Mouse (Mus musculus) gastrocnemius, postnatal 36 days (tissue): ENCODE measurements at regions not wholly inside any gene's neighbourhood (a gene's known extent, or its start where the extent isn't known, plus 50 kb on each side); places are given as distances from the start of the nearest gene placed in this dataset.

ENCODE experiments used
- DNase-seq, 2 experiments: peaks; one replicate each; pipeline ENCODE4 v3.0.0; 2022
- intact Hi-C: fragments of 180-260 bp; cut with DNase I; formaldehyde crosslinking; loops from one replicate; pipeline ENCODE4 v1.15.1; 2025

- no peak for DNase-seq
- intact Hi-C loops: no loop called here
These were observed 498.3 kb upstream of the Mki67 start for GRCm38 (mm10) chr7:136214415-136214814.

DNA sequence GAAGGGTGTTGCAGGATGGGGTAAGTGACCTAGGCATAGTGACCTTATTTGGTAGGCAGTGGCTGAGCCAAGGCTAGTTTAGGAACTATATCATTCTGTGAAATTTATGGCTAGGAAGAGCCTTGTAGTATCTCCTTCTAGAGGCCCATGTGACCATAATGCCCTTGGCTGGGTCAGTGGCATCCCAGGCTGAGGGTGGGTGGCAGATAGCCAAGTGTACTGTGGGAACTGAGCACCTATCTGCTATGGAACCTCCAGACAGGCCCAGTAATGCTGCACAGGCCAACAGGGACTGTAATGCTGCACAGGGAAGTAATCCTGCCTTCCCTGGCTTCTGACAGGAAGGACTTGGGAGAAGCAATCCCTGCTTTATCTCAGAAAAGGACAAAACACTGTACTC is 500.6 kb upstream of the Mki67 start:
- intact Hi-C loops: no loop called here
- no peak for DNase-seq

GRCm38 (mm10) chr7:136219564-136220244 is 503.5 kb upstream of the Mki67 start:
- intact Hi-C loops: no loop called here
- no peak for DNase-seq

- DNase-seq: no peak
- intact Hi-C loops: no loop called here
These were observed 504.3 kb upstream of the Mki67 start for GRCm38 (mm10) chr7:136220245-136221167.

DNA sequence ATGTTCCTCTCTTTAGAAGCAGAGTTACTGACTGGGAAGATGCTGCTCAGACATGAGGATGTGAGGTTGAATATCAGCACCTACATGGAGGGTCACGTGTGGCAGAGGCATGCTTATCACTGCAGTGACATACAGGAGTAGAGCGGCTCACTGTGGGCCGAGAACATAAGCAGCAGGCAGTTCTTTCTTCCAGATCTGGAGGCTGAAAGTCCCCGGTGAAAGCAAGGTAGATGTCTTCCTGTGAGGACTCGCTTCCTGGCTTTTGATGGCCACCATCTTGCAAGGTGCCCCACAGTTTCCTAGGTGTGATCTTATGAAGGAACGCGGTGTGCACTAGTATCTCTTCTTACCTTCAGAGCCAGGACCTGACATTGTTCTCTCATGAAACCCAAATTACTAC is 505.5 kb upstream of the Mki67 start:
- intact Hi-C loops: no loop called here
- DNase-seq: no peak

GRCm38 (mm10) chr7:136226031-136226430 is 509.9 kb upstream of the Mki67 start:
- no peak for DNase-seq
- intact Hi-C loops: no loop called here

GRCm38 (mm10) chr7:136228331-136228730 is 512.2 kb upstream of the Mki67 start:
- intact Hi-C loops: no loop called here

DNA sequence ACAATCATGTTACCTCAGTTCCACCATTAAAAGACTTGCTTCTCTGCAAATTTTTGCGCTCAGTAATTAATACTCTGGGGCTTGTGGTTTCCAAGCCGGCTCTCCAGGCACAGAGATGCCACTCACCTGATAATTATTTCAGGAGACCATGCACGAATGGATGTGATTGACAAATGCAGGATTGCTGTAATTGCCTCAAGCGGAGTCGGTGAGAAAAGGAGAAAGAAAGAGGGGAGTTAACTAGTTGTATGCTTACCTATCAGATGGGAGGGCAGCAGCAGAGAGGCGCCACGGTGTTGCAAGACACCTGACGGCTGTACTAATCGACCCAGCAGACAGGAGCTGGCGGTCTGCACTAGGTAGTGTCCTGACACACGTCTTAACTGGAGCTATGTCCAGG is 513.4 kb upstream of the Mki67 start:
- intact Hi-C loops: no loop called here
- DNase-seq: no peak

More at GRCm38 (mm10) chr7:136228331-136228730, 512.2 kb upstream of the Mki67 start:
- no peak for DNase-seq

GRCm38 (mm10) chr7:136232177-136232576 is 516.0 kb upstream of the Mki67 start:
- intact Hi-C loops: no loop called here
- no peak for DNase-seq

DNA sequence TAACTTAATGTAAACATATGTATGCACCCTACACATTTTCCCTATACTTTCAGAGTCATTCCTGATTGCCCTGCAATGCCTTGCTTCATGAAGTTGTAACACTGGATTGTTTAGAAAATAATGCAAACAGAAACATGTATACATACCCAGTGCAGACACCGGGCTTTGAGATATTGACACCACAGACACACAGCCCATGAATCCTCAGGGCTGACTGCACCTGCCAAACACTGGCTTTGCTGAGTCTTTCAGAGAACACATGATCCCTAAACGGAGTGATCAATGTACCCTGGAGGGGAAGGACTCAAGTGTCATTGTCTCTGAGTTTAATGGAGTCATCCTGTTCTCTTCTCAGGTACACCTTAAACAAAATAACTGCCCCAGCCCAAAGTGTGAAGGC is 519.4 kb upstream of the Mki67 start:
- intact Hi-C loops: no loop called here
- DNase-seq: no peak

- intact Hi-C loops: no loop called here
- no peak for DNase-seq
These were observed 520.2 kb upstream of the Mki67 start for GRCm38 (mm10) chr7:136236391-136236790.

DNA sequence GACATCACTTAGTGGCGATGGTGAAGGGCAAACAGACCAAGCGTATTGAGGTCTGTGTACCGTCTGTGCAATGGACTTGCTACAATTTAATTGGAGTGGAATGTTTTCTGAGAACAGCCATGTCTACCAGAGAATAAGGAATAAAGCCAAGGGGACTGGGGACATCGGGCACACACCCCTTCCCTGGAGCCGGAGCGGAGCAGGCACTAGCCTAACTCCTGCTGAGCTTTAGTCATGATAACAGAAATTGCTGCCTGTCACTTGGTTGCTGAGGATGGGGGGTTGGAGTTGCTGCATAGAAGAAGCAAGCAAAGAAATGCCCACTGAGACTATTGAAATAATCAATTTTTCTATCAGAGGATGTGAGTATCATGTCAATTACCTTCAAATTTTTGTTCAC is 549.5 kb upstream of the Mki67 start:
- DNase-seq: no peak
- intact Hi-C loops: no loop called here

GRCm38 (mm10) chr7:136267716-136268489 is 551.7 kb upstream of the Mki67 start:
- intact Hi-C loops: no loop called here
- no peak for DNase-seq

DNA sequence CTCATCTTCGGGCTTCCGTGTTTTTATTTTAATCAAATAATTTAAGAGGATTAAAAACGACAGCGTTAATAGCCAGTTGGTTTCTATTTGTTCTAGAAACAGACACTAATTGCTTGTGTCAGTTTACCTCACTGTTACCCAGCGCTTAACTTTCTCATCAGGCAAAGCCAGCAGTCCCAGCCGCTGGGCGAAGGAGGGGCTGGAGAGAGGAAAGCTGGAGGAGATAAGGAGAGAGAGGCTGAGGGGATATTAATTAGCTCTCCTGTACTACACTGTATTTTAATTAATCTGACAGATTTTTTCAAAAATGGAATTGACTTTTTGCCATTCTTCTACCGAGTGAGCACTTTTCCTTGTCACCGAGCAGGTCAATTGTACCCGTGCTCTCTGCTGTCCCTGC is 559.5 kb upstream of the Mki67 start:
- intact Hi-C loops: no loop called here
- no peak for DNase-seq

DNA sequence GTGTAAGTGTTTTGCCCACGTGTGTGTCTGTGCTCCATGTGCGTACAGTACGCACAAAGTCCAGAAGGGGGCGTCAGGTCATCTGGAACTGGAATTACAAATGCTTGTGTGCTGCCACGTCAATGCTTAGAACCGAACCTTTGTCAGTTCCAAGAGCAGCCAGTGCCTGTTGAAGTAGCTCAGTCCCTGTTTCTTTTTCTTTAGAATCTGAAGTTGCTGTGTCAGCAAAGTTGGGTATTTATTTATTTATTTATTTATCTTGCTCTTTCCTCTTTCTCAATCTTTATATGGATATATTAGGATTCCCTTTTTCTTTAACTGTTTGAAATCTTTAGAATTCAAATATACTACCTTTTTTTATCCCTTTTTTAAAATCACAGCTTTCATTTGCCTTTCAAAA is 567.6 kb upstream of the Mki67 start:
- intact Hi-C loops: no loop called here
- DNase-seq: no peak

DNA sequence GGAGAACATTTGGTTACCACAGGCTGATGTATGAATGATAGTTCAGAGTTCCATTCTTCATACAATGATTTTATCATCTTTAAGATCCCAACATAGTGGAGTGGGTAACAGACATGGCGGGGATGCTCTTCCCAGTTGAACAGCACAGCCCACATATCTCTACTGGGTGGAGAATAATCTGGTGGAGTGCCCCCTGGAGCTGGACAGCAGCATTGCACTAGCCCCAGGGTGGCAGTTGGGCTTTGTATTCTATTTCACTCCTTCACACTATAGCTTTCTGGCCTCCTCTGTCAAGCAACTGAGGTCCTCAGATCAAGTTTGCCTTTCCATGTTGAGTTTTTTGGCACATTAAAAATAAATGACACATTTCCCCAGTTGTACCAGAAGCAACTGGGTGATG is 569.4 kb upstream of the Mki67 start:
- intact Hi-C loops: no loop called here
- no peak for DNase-seq

- no peak for DNase-seq
- intact Hi-C loops: loop anchor here (10.0 kb wide), 1 partner anchor 1031 kb away; no protein-coding TSS in a partner anchor
These were observed 577.5 kb upstream of the Mki67 start for GRCm38 (mm10) chr7:136293536-136294145.

- intact Hi-C loops: loop anchor here (10.0 kb wide), 1 partner anchor 1030 kb away; no protein-coding TSS in a partner anchor
- DNase-seq: no peak
These were observed 578.3 kb upstream of the Mki67 start for GRCm38 (mm10) chr7:136294445-136294844.

DNA sequence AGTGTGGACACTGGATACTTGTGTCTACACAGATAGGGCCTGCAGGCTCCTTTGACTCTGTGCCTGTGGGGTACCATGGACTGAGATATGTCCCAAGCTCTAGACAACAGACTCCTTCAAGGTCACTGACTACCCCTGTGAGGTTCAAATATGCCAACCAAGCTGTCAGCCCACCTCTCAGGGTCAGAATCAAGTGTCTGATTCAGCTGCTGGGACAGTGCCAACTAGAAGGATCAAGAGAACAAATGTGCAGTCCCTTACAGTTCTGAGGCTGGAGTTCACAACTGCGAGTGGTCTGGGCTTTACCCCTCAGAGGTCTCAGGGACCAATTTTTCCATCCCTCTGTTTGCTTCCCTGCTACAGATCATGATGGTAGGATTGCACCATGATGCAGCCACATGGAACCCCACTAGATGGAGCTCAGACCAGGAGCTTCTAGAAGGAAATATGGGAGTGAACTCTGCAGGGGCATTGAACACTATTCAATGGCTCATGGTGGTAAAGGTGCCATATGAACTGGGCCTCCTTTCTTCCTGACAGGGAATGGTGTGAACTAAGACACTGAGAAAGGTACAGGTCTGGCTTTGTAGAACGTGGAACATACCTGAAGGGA is 581.8 kb upstream of the Mki67 start:
- intact Hi-C loops: loop anchor here (10.0 kb wide), 1 partner anchor 1027 kb away; no protein-coding TSS in a partner anchor
- DNase-seq: no peak

DNA sequence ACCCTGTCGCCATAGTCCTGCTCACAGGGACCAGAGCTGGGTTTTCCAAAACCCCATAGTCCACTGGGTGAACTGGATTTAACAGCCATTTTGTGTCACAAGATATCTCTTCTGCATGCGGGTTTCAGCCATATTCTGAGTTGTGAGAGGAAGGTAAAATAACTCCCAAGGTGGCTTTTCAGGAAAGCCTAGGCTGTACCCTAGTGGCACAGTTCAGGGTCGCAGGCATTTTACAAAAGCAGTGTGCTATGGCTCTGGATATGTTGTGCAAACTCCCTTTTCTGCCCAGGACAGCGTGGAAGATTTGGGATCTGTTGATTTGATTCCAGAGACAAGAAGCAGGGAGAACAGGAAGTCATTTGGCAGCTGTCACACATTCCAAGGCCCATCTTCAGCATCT is 588.3 kb upstream of the Mgmt start:
- DNase-seq: no peak
- intact Hi-C loops: no loop called here
